Comparison of ENCODE assay signal across 9 mouse cellular contexts in genomic region chr11:45647888-45648287, GRCm38 (mm10).
DNase-seq lines count a peak whose midpoint lies in the region; ATAC-seq and TF ChIP-seq lines count a peak whose summit lies in the region.
"Had no signal": no experiment of that assay in that cellular context is flagged by ENCODE, and none has a peak within 500 bp of the region (broad histone marks: within the 10 kb centered on the region; RNA-seq: fewer than 3 reads in every experiment).

No protein-coding gene starts in this region.

- H3K4me1 ChIP-seq in forebrain, postnatal 0 days (ENCODE audit: insufficient read depth): no peaks in the 10 kb centered on the region
- no peaks in the 10 kb centered on the region for H3K4me1 ChIP-seq in forebrain, embryonic 12.5 days
- H3K4me1 ChIP-seq in CH12.LX (ENCODE audit: control insufficient read depth in 1 of 2, insufficient read depth in 2 of 2): no peaks in the 10 kb centered on the region

- in situ Hi-C loops in CH12.LX (cut with MboI; ENCODE audit: low pct_ligation_motif_present, low pct_unique_long_range_greater_than_20kb, low sequenced_read_pairs): loop anchor here (25.0 kb wide), 1 partner anchor 1061 kb away; no protein-coding TSS in a partner anchor

- TF ChIP-seq POLR2A in CH12.LX (IDR thresholded peaks at IDR 0.05; ENCODE audit: low read depth, low read length): no peak
- TF ChIP-seq POLR2A in brain, embryonic 14.5 days (IDR thresholded peaks at IDR 0.05; ENCODE audit: borderline replicate concordance, extremely low read depth, insufficient read depth, insufficient read length, poor library complexity, severe bottlenecking): no peak

- no peak overlapping the region for H3K27ac ChIP-seq in forebrain, postnatal 0 days (ENCODE audit: low read depth, low read length)
- H3K27ac ChIP-seq in forebrain, embryonic 12.5 days: no peak overlapping the region
- no peak overlapping the region for H3K27ac ChIP-seq in CH12.LX (ENCODE audit: insufficient read depth, low read depth)
- H3K27ac ChIP-seq: neural tube, embryonic 15.5 days had no signal

- dilution Hi-C loops in CH12.LX (cut with MboI; ENCODE audit: extremely low pct_ligation_motif_present, extremely low pct_unique_long_range_greater_than_20kb, low sequenced_read_pairs): no loop called here

- no peak for TF ChIP-seq EP300 in CH12.LX (IDR thresholded peaks at IDR 0.05; ENCODE audit: low read length)

- no peak overlapping the region for H3K9ac ChIP-seq in forebrain, postnatal 0 days
- no peak overlapping the region for H3K9ac ChIP-seq in forebrain, embryonic 12.5 days
- no peak overlapping the region for H3K9ac ChIP-seq in CH12.LX (ENCODE audit: insufficient read depth, low read depth)
- H3K9ac ChIP-seq: neural tube, embryonic 15.5 days had no signal

- intact Hi-C loops in left cerebral cortex, postnatal 4 days (cut with DNase I): no loop called here
- intact Hi-C loops in left cerebral cortex, postnatal 10 days (cut with DNase I): no loop called here

- no peaks in the 10 kb centered on the region for H3K9me3 ChIP-seq in forebrain, postnatal 0 days (ENCODE audit: low read length)
- H3K9me3 ChIP-seq in forebrain, embryonic 12.5 days: no peaks in the 10 kb centered on the region
- H3K9me3 ChIP-seq in CH12.LX (replicated peaks; ENCODE audit: low read length): no peaks in the 10 kb centered on the region
- H3K9me3 ChIP-seq: neural tube, embryonic 15.5 days had no signal

- ATAC-seq in forebrain, postnatal 0 days: no peak
- no peak for ATAC-seq in forebrain, embryonic 12.5 days (ENCODE audit: low FRiP score)
- ATAC-seq in inflammation-experienced regulatory T-cells, adult 6 months: no peak

- H3K4me3 ChIP-seq in forebrain, postnatal 0 days (ENCODE audit: low read depth, low read length): no peak overlapping the region
- no peak overlapping the region for H3K4me3 ChIP-seq in forebrain, embryonic 12.5 days (replicated peaks)
- no peak overlapping the region for H3K4me3 ChIP-seq in CH12.LX (replicated peaks in 1 of 3; ENCODE audit: low read depth in 2 of 3, low read length in 2 of 3, poor library complexity in 1 of 3)
- H3K4me3 ChIP-seq: neural tube, embryonic 15.5 days had no signal

- WGBS in forebrain, postnatal 0 days: 72% methylated on average over 3 of the region's 3 CpGs
- 75% methylated on average over 3 of the region's 3 CpGs for WGBS in forebrain, embryonic 12.5 days

- H3K36me3 ChIP-seq in forebrain, postnatal 0 days (ENCODE audit: insufficient read depth): no peaks in the 10 kb centered on the region
- H3K36me3 ChIP-seq in forebrain, embryonic 12.5 days (replicated peaks): no peaks in the 10 kb centered on the region
- no peaks in the 10 kb centered on the region for H3K36me3 ChIP-seq in CH12.LX (replicated peaks in 1 of 2; ENCODE audit: control insufficient read depth in 1 of 2, insufficient read depth in 1 of 2, low read length in 1 of 2)
- H3K36me3 ChIP-seq: neural tube, embryonic 15.5 days had no signal

- peak; percentile 48 for TF ChIP-seq RAD21 in CH12.LX (IDR thresholded peaks at IDR 0.05; ENCODE audit: low read depth, low read length)

- DNase-seq in forebrain, postnatal 0 days: no peak
- DNase-seq in left cerebral cortex, postnatal 4 days: peak; percentile 42
- no peak for DNase-seq in left cerebral cortex, adult 9 months (ENCODE audit: low spot score in 2 of 2)
- DNase-seq in CH12.LX (ENCODE audit: extremely low read depth): peak; percentile 39
- DNase-seq in brain, embryonic 14.5 days (ENCODE audit: low read depth): no peak
- no peak for DNase-seq in left cerebral cortex, postnatal 10 days (ENCODE audit: extremely low spot score in 1 of 2, low spot score in 2 of 2)

- no peaks in the 10 kb centered on the region for H3K79me2 ChIP-seq in CH12.LX (replicated peaks; ENCODE audit: control insufficient read depth, extremely low read depth, insufficient read depth, poor library complexity, severe bottlenecking)

- peak; percentile 58 for TF ChIP-seq CTCF in forebrain, postnatal 0 days (IDR thresholded peaks at IDR 0.05; ENCODE audit: low read depth)
- peak; percentile 73 to 92 for TF ChIP-seq CTCF in CH12.LX (conservative IDR thresholded peaks at IDR 0.05 in 1 of 2, IDR thresholded peaks at IDR 0.05 in 1 of 2; ENCODE audit: low read depth in 2 of 2, low read length in 2 of 2)
- peak; percentile 47; the same call in 1 of the 2 replicates for TF ChIP-seq CTCF in brain, embryonic 14.5 days (IDR thresholded peaks at IDR 0.05; ENCODE audit: borderline replicate concordance, extremely low read depth, insufficient read depth, insufficient read length)

- H3K4me2 ChIP-seq in forebrain, postnatal 0 days (ENCODE audit: low read depth): no peak overlapping the region
- no peak overlapping the region for H3K4me2 ChIP-seq in forebrain, embryonic 12.5 days
- H3K4me2 ChIP-seq in CH12.LX (ENCODE audit: insufficient read depth, low read depth, poor library complexity, severe bottlenecking): no peak overlapping the region
- H3K4me2 ChIP-seq: neural tube, embryonic 15.5 days had no signal

- no peaks in the 10 kb centered on the region for H3K27me3 ChIP-seq in forebrain, postnatal 0 days (ENCODE audit: insufficient read depth, low read length)
- H3K27me3 ChIP-seq in forebrain, embryonic 12.5 days: no peaks in the 10 kb centered on the region
- no peaks in the 10 kb centered on the region for H3K27me3 ChIP-seq in CH12.LX (replicated peaks)
- H3K27me3 ChIP-seq: neural tube, embryonic 15.5 days had no signal

TF ChIP-seq in CH12.LX, 34 proteins besides CTCF, POLR2A, EP300 and RAD21:
- TF ChIP-seq HCFC1 (IDR thresholded peaks at IDR 0.05; ENCODE audit: low read depth, low read length): no peak
- no peak for TF ChIP-seq MAFK (IDR thresholded peaks at IDR 0.05; ENCODE audit: insufficient replicate concordance, low read length)
- no peak for TF ChIP-seq MAZ (IDR thresholded peaks at IDR 0.05; ENCODE audit: low read depth, low read length)
- peak; percentile 71 for TF ChIP-seq SMC3 (IDR thresholded peaks at IDR 0.05; ENCODE audit: low read depth, low read length)
- TF ChIP-seq ZNF384 (IDR thresholded peaks at IDR 0.05; ENCODE audit: low read depth, low read length): no peak

Comparison
In these comparisons a context has a peak if more than half of its experiments do, and no peak if none do; other contexts are left out.
1. DNase-seq: peak in left cerebral cortex, postnatal 4 days (single experiment) and CH12.LX (single experiment); none in forebrain, postnatal 0 days (single experiment), left cerebral cortex, adult 9 months (0 of 2), brain, embryonic 14.5 days (single experiment) and left cerebral cortex, postnatal 10 days (0 of 2).
2. Peak in every context shown above with its lines, with median percentiles within 50 percentile points of each other: CTCF ChIP-seq.